Mouse (Mus musculus) ES-Bruce4 (cell line): ENCODE data around the gene Pdcd1.

Source experiments
- CTCF ChIP-seq: IDR thresholded peaks from one replicate; pipeline ENCODE4 v1.8.1; 2011; ENCODE audit warnings: low read depth, low read length
- EP300 ChIP-seq: IDR thresholded peaks from 2 replicates; pipeline ENCODE4 v1.6.1; 2011; ENCODE audit warnings: low read depth, low read length; ENCODE audit not compliant: insufficient read depth

GRCm38 (mm10) chr1:94034984-94035743, 17.2 kb downstream of the Pdcd1 start:
- peak; percentile 91 for TF ChIP-seq CTCF
- TF ChIP-seq EP300: no peak
